Mouse (Mus musculus) mature B cell (primary cell): ENCODE data around the gene Stard7.
"Not testable (repeated sequence)": the region's sequence is repeated elsewhere in the genome, so short reads cannot be mapped to it uniquely, and the experiment has no call there.

Source experiments
- in situ Hi-C: fragments of 300-500 bp; cut with MboI; formaldehyde crosslinking; loops from 2 replicates; pipeline ENCODE4 v1.14.3; 2019

The Stard7 gene

DNA sequence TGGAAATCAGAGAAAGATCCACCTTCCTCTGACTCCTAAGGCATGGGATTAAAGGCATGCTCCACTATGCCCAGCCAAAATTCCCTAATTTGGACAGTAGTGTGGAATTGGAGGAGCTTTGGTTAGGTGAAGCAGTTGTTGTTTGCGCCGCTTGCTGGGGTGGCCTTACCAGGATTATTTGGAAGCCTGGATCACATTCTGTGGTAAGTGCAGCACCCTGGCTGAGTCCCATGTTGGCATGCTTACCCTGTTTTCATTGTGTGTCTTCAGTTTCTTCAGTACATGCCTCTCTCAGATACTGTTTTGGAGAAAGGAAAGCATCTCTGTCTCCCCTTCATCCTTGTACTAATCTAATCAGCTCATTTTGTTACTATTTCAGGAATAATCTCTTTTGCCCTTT is 4.6 kb downstream of the Stard7 start:
- in situ Hi-C loops, result no loop called here

DNA sequence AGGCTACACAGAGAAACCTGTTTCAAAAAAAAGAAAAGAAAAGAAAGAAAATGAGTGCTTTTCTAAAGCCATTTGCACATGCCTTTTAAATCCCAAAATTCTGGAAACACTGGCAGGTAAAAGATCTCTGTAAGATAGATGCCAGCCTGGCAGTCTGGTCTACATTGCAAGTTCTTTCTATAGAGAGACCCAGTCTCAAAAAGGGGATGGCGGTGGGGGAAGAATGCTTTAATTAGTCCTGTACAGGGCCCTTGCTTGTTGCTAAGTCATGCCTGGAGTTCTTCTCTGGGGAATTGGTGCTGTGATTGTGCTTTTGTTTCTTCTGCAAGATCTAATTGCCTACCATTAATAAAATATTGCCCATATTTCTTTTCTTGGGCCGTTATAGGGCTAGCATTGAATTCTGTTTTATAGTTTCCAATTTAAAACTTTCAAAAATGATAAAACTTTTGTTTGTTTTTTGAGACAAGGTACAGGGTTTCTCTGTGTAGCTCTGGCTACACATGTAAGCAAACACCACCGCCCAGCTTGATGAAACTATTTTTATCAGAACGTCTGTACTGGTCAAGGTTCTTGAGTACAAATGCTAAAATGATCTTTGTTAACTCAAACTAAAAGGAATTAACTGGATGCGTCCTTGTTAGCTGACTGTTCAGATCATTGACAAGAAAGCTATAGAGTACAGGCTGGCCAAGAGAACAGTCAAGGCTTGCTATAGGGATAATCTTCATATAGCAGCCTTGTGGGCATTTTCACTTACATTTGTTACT is 5.7 kb downstream of the Stard7 start:
- in situ Hi-C loops, result no loop called here

DNA sequence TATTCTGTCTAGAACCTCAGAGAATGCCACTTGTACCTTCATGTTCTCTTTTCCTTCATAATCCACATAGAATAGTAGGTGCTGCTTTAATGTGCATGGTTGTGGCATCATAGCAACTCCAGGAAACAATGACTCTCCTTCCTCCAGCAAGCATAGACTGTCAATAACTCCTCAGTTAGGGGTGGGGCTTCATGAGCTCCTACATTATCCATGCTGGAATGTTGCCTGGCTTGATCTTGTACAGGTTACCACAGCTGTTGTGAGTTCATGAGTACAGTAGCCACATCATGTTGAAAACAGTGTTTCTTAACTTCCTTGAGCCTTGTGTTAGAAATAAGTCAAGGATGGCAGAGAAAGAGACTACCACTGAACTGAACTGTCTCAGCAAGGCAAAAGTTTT is 8.1 kb downstream of the Stard7 start:
- in situ Hi-C loops, result no loop called here

DNA sequence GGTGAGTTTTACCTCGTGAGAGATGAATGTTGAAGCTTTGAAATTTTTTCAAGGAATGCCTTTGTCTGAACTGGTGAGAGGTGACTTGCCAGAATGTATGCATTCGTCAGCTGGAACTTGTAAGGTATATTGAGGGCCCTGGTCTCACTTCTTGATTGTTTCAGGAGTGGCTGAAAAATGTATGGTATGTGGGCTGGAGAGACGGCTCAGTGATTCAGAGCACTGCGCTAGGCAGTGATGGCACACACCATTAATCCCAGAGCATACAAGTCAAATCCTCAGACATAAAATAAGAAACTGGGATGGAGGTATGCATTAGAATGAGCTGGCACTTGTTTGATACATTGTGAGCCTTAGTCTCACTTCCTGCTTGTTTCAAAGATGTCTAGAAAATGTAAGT is 22.2 kb downstream of the Stard7 start:
- in situ Hi-C loops, result no loop called here

DNA sequence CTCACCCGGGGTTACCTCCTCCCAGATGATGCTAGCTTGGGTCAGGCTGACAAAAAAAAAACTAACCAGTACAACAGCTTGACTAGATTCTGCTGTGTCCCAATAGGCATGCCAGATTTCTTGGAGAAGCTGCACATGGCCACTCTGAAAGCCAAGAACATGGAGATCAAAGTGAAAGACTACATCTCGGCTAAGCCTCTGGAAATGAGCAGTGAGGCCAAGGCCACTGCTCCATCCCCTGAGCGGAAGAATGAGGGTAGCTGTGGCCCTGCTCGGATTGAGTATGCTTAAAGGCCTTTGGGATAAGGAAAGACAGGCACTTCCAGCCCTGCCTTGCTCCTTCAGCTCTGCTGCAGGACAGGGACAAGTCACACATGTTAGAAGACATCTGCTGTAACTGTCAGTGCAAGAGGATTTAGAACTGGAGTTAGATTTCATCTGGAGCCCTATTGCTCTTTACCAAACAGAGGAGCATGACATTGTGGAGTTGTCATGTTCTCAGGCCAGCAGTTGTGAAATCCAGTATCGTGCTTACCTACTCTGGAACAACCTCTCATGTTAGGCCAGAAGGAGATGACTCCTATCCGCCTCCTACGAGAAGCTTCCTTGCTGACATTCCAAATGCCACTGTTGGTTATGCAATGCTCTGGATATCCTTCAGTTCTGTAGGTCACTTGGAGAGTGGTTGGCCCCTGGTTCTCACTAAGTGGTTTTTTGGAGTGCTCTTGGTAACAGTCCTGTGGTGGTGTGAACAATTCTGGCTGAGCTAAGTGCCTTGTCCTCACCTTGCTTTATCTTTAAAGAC is 27.2 kb downstream of the Stard7 start:
- in situ Hi-C loops, result no loop called here

DNA sequence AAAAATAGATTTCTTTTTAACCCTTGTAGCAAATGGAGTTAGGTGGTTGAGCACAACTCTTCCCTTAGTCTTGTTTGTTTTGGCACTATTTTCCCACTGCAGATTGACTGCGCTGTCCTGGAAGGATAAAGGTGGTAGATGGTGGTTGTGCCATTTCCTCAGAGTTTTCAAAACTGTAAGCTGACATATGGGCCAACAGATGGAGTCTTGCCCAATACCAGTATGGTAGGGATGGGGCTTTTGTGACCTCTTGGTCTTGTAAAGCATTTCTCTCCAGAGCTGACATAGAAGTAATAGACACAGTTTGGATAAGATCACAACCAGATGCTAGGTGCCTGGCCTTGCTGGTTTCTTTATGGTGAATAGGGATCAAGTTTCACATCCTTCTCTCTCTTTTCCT is 28.0 kb downstream of the Stard7 start:
- in situ Hi-C loops, result no loop called here

DNA sequence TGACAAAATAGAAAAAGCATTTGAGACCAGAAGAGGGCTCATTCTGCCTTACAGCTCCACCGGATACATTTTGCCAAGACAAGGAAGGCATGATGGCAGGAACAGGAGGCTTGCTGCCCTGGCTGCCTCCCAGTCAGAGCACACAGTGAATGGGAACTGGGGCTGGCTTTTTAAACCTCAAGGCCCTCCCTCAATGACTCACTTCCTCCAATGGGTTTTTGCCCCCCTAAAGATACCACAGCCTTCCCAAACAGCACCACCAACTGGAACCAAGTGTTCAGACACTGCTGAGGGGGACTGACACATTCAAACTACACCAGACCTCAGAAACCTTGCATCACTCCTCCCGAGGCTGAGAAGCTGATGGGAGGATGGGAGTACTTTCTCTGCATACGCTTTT is 30.7 kb downstream of the Stard7 start:
- in situ Hi-C loops, result no loop called here

DNA sequence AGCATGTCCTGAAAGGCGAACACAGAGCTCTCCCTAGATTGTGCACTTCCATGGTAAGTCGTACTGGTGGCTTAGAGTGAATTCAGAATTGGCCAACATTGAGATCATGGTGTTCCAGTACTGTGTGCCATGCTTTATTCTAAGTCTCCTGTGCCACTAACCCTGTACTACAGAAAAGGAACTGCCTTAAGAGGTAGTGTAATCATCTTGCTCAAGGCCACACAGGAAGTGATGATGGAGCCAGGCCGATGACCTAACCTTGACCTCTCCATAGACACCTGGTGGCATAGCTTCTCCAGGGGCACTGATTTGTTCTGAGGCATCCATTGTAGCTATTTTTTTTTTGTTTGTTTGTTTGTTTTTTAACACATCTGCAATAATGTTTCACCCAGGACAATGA is 31.9 kb downstream of the Stard7 start:
- in situ Hi-C loops, result no loop called here

DNA sequence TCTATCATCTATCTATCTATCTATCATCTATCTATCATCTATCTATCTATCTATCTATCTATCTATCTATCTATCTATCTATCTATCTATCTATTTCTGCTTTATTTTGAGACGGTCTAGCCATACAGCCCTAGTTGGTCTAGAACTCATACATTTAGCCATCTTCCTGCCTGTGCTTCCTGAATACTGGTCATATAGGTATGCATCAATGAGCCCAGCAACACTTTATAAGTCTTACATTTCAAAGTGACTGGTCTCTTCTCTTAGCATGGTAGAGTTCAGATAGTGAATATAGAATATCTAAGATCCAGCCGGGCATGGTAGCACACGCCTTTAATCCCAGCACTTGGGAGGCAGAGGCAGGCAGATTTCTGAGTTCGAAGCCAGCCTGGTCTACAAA is 34.2 kb downstream of the Stard7 start:
- in situ Hi-C loops, result not testable (repeated sequence)

DNA sequence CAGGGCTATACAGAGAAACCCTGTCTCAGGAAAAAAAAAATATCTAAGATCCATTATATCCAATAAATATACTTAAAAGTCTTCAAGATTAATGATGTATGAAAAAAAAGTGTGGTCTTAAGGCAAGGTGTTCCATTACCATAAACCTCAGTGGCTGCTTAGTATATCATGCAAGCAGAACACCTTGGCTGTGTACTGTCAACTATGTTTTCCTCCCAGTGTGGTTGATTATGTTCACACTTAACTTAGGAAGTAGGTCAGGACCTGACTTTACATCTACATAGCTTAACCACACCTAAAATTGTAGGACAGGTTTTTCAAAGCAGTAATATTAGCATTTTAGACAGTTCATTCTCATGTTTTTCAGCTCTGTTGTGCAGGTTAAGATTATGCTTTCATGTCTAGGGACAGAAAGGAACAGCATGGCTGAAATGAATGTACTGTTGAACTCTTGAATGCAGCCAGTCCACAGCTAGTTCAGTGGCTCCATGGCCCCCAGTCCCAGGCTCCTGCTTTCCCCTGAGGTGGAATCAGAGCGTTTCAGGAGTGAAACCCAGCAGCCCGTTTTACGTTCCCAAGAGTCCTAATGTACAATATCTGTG is 34.7 kb downstream of the Stard7 start:
- in situ Hi-C loops, result loop anchor here (5.0 kb wide), 1 partner anchor 38 kb away; no protein-coding TSS in a partner anchor

DNA sequence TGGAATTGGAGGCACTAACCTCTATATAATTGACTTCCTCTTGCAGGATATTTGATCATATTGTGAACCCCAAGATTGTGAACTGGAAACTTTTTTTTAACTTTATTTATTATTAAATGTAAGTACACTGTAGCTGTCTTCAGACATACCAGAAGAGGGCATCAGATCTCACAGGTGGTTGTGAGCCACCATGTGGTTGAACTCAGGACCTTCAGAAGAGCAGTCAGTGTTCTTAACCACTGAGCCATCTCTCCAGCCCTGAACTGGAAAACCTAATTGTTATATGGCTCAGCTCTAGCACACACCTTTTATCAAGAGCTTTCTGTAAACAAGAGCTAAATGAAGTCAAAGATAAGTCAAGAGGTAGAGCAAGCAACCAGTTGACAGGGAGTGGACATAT is 36.1 kb downstream of the Stard7 start:
- in situ Hi-C loops, result loop anchor here (5.0 kb wide), 1 partner anchor 36 kb away; no protein-coding TSS in a partner anchor

DNA sequence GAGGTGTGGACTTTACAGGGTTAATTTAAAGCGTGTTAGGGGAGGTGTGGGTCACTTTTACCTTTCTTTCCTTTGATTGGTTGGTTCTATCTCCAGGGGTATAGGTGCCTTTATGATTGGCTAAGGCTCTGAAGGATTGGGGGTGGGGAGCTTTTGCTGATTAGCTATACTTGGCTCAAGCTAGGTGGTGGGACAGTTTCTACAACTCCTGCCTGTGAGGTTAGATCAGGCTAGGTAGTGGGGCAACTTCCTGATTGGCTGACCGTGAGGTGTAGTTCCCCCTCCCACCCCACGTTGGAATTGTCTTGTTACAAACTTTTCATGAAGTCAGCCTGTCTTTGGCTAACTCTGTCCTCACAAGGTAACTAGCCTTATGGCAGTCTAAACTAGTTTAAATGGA is 37.2 kb downstream of the Stard7 start:
- in situ Hi-C loops, result loop anchor here (5.0 kb wide), 1 partner anchor 35 kb away; no protein-coding TSS in a partner anchor

DNA sequence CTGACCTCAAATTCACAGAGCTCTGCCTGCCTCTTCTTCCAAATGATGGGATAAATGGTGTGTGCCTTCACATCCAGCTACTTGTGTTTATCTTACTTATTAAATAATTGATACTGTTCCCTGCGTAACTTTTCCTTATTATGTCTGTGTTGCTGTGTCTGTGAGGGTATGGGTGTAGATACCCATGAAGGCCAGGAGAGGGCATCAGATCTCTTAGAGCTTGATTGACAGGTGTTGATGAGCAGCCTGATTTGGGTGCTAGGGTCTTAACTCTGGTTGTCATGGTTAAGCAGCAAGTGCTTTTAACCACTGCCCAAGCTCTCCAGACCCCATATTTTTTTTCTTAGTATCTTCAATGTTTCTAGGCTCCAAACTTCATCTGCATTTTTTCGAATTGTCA is 38.6 kb downstream of the Stard7 start:
- in situ Hi-C loops, result loop anchor here (5.0 kb wide), 1 partner anchor 34 kb away; no protein-coding TSS in a partner anchor

DNA sequence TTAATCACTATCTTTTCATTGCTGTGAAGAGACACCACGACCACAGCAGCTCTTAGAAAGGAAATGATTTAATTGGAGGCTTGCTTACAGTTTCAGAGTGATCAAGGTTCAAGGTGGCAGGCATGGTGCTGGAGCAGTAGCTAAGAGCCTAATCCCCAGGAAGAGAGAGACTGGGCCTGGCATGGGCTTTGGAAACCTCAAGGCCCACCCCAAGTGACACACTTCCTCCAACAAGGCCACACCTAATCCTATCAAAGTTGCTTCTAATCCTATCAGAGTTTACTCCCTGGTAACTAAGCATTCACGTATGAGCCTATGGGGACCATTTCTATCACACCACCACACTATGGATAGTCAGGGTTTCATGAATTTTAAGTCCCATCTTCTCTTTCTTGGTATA is 40.2 kb downstream of the Stard7 start:
- in situ Hi-C loops, result no loop called here

DNA sequence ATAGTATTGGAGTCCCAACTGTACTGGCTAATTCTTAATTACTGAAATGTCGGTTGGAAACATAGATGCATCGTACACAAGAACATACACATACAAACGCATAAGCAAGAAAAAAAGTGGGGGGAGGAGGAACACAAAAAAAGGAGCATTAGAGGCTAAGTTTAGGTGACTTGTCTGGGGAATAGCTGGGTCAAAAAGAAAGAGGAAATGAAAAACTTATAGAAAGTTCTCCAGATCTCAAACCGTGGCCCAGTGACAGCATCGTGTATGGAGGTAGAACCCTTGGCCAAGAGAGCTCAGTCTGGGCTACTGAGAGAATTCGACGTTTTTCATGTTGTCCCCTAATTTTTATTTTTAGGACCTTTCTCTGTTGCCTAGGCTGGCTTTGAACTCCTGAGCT is 40.7 kb downstream of the Stard7 start:
- in situ Hi-C loops, result no loop called here

DNA sequence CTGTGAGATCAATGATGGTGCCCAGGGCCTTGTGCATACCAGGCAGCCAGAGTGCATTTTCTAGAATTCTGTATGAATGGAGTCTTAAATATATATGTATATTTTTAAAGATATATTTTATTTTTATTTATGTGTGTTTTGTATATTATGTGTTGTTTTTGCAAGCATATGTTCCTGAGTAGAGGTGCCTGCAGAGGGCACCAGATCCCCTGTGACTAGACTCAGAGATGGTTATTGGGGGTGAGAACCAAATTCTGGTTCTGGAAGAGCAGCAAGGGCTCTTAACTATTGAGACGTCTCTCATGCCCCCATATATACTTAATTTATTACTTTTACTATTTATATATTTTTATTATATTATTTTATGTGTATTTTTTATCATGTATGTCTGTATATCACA is 41.2 kb downstream of the Stard7 start:
- in situ Hi-C loops, result no loop called here

DNA sequence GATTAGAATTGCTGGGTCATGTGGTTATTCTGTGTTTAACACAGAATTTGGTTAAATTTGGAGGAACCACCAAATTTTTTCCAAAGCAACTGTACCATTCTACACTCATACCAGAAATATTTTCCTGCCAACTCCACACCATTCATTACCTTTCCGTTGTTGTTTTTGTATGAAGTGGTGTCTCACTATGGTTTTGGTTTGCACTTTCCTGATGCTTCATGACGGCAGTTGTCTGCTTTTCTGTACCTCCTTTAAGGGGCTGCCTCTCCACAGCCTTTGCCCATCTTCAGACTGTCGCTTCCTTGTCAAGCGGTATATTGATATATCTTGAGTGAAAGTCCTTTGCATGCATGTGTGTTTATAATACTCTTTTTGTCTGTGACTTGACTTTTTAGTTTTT is 42.8 kb downstream of the Stard7 start:
- in situ Hi-C loops, result no loop called here

DNA sequence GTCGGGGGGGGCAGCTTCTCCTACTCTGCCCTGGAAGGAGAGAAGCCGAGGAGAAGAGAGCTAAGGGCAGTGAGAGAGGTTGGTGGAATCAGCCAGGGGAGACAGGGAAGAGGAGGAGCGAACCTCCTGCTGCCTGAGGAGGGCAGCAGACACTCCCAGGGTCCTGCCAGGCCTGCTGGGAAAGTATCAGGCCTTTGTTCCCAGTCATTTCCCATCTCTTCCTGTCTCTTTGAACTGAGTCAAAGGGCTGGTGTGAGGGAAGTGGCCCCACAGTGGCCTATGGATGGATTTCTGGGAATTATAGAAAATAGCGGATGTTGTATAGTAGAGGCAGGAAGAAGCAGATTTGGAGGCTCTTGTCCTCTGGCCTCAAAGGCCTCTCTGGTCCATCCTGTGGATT is 43.9 kb downstream of the Stard7 start:
- in situ Hi-C loops, result no loop called here

DNA sequence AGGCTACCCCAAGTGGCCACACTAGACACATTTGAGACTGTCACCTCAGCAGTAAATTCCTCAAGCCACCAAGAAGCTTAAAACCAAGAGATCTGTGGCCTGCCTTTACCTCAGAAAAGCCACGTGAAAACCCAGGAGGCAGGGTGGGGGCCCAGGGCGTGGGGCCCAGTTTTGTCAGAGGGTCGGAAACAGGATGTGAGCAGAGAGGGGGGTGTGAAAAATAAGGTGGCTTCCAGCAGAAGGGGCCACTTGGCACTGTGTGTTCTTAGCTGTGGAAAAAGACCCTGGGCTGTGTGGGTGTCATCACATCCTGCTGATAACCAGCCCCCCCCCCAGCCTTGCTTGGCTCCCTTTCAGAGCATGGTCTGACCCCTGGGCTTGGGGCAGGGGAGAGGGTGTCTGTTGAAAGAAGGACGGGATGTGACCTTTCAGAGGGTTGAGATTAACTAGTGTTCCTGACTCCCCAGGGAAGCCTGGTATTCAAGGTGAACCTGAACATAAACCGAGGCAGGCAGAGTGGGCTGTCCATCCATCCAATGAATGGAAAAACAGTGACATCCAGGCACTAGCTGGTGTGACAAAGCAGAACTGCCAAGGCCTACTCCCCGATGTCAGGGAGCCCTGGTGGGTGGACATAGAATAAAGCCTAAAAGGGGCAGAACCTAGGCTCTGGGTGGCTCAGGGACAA is 44.6 kb downstream of the Stard7 start:
- in situ Hi-C loops, result no loop called here

DNA sequence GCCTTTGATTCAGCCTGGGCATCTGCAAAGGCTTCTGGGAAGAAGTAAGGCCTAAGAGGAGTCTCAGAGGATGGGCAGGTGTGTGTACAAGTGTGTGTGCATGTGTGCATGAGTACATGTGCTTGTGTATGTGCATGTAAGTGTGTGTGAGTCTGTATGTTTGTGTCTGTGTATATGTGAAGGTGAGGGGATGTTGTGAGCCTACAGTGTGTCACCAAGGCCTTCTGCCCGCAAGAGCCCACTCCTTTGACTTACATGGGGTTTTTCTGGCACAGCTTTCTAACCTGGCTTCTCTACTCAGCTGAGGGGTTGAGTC is 45.1 kb downstream of the Stard7 start:
- in situ Hi-C loops, result no loop called here

DNA sequence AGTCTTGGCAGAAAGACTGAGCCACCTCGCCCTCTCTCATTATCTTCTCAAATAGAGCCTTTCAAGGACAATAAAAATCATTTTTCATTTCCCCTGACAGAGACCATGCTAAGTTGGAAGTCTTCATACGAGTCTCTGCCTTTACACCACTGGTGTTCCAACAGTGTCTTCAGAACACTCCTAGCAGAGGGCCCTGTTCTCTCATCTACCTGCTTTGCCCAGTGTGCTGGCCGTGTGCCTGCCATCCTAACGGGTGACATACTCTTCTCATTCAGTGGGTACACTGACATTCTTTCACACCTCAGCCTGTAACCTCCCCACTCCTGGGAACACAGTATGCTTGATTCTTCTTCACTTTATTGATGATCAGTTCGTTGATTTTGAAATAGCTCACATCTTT is 46.4 kb downstream of the Stard7 start:
- in situ Hi-C loops, result no loop called here

DNA sequence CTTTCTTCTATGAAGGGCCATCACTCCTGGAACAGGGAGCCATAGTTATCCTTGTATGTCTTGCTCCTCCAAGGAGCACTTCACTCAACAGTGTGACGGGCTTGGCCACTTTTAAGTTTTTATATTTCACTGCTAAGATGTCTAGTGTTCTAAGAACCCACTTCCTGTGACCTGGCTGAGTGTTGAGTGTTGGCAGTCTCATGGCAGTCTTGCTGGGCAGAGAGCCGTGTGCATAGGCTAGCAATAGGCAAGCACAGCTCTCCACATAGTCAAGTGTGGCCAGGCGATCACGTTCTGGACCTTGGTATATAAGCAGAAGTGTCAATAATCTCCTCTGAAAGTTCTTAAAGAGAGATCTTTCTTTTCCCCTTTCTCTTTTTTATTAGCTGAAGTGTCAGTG is 48.1 kb downstream of the Stard7 start:
- in situ Hi-C loops, result no loop called here
